Mouse (Mus musculus) ES-E14 (cell line): ENCODE measurements around the gene Serinc3.

Experiments
- CHD2 ChIP-seq: IDR thresholded peaks from 2 replicates; pipeline ENCODE4 v1.6.1; 2014; ENCODE audit warnings: mild to moderate bottlenecking, low read depth, low read length, inconsistent platforms
- HCFC1 ChIP-seq: IDR thresholded peaks from 2 replicates; pipeline ENCODE4 v1.6.1; 2012; ENCODE audit warnings: low read length, inconsistent platforms, borderline replicate concordance; ENCODE audit not compliant: insufficient read depth
- MAFK ChIP-seq: IDR thresholded peaks from 2 replicates; pipeline ENCODE4 v1.6.1; 2014; ENCODE audit warnings: mild to moderate bottlenecking, low read depth, low read length, inconsistent platforms; ENCODE audit not compliant: insufficient read depth
- ZC3H11A ChIP-seq: IDR thresholded peaks from 2 replicates; pipeline ENCODE4 v1.6.1; 2012; ENCODE audit warnings: low read depth, mild to moderate bottlenecking, inconsistent platforms, low read length, borderline replicate concordance

DNA sequence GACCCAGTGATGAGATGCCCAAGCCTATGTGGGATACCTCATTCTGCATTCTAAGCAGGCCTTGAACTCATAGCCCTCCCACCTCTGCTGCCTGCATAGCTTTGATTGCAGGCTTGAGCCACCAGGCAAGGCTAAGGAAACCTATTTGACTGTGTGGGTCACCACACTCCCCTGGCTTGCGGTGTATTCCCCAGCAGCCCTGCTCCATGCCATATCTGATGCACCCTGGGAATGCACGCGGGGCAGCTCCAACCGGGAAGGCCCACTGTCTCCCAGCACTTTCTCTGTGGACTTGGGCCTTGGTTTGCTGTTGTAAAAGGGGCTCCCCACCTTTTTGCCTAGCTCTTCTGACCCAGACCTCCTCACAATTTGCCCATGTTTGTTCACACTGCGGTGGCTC lies 31.7 kb downstream of the Serinc3 start:
- TF ChIP-seq ZC3H11A (no peak), HCFC1 (no peak), MAFK (no peak), CHD2 (no peak)
